Mouse (Mus musculus): Measurements from ENCODE around the gene Cda.

DNA sequence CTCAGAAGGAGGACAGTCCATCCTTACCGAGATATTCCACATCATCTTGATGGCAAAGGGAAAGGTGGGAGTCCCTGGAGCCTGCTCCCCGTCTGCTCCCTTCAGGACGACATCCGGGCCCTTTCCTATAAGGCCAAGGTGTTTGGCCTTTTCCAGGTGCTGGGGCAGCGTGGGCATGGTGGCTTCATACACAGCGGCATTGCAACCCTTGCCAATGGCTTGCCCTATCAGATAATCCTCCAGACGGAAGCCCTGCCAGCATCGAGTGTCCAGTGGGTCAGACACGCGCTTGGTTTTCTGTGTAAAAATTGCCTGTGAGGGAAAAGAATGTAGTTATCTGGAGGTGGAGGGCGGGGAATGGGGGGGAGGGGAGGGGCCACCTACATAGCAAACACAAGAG lies 47.1 kb downstream of the Cda start:
- TF ChIP-seq GATA1 (IDR thresholded peaks at IDR 0.05; ENCODE audit: low read length) (no peak), TAL1 (IDR thresholded peaks at IDR 0.05; ENCODE audit: low read length) (no peak)
